Mouse (Mus musculus) effector memory CD4-positive, alpha-beta T cell, adult 7 months (primary cell): ENCODE measurements around the gene Nlrp9a. TPM values are rescaled to one million over a fixed set of nuclear protein-coding genes. Genes with fewer than 3 reads are reported as not detected.

Source experiments
- polyA plus RNA-seq: library from polyadenylated mRNA; unstranded; fragments of 100-300 nt; shearing (Covaris generic); gene quantifications from one replicate; pipeline ENCODE4 v1.2.1, GENCODE M21; 2017

Nlrp9a gene
- not detected for polyA plus RNA-seq

GRCm38 (mm10) chr7:26534723-26535122 is at the start of gene Nlrp9a:
Gene Nlrp9a, plus strand, starts transcription at chr7:26535023.

GRCm38 (mm10) chr7:26618364-26618763 is 83.5 kb downstream of the Nlrp9a start, which contains the start of gene Vmn1r185:
Gene Vmn1r185, minus strand, starts transcription at chr7:26618464.

Other genes with a start within 250 kb of the Nlrp9a start
- gene Cyp2a4, start 227.9 kb upstream of the Nlrp9a start, polyA plus RNA-seq: not detected
- gene Nlrp9c, start 131.3 kb upstream of the Nlrp9a start, polyA plus RNA-seq: 0.13 TPM
- gene Nlrp4a, start 99.9 kb upstream of the Nlrp9a start, polyA plus RNA-seq: not detected
- gene Vmn1r185, start 83.4 kb downstream of the Nlrp9a start, polyA plus RNA-seq: 0.17 TPM
- gene Cyp2b23, start 151.4 kb downstream of the Nlrp9a start, polyA plus RNA-seq: 0.23 TPM
- gene Cyp2b19, start 222.1 kb downstream of the Nlrp9a start, polyA plus RNA-seq: not detected